Mouse (Mus musculus) CH12.LX (cell line): ENCODE measurements around the gene Ints5. TPM values are rescaled to one million over a fixed set of nuclear protein-coding genes. Genes with fewer than 3 reads are reported as not detected.

Source experiments
- polyA plus RNA-seq: library from polyadenylated mRNA; unstranded; fragments of >175 nt; gene quantifications from 2 replicates; pipeline ENCODE4 v1.2.1, GENCODE M21; 2012; ENCODE audit warnings: low read depth; ENCODE audit not compliant: insufficient read length
- total RNA-seq, 2 experiments: library from RNA; depleted of rRNA; stranded (reverse); fragments of 300-350 nt in 1 of 2; fragments of >200 nt in 1 of 2; gene quantifications; 2 replicates each; pipeline ENCODE4 v1.2.3; 2012 to 2014

The Ints5 gene
- total and polyA plus RNA-seq, 3 experiments, result 17.2 to 38.9 (median 38.0) TPM

Other genes starting within 250 kb of the Ints5 start
Only the 20 nearest of the 33 such genes appear.
- gene Zbtb3, start 90.5 kb upstream of the Ints5 start, total RNA-seq (2012; rRNA removed), result 2.4 and 2.5 TPM in 2 replicates
- 1.1 and 2.2 TPM in 2 replicates for gene Zbtb3, start 90.5 kb upstream of the Ints5 start, total RNA-seq (2014; rRNA removed)
- gene Zbtb3, start 90.5 kb upstream of the Ints5 start, polyA plus RNA-seq, result 1.2 and 1.3 TPM in 2 replicates
- gene Ttc9c, start 73.7 kb upstream of the Ints5 start, total RNA-seq (2012; rRNA removed), result 37.6 and 42.0 TPM in 2 replicates
- gene Ttc9c, start 73.7 kb upstream of the Ints5 start, total RNA-seq (2014; rRNA removed), result 56.5 and 57.2 TPM in 2 replicates
- 42.2 and 44.7 TPM in 2 replicates for gene Ttc9c, start 73.7 kb upstream of the Ints5 start, polyA plus RNA-seq
- 44.3 and 44.8 TPM in 2 replicates for gene Hnrnpul2, start 73.0 kb upstream of the Ints5 start, total RNA-seq (2012; rRNA removed)
- gene Hnrnpul2, start 73.0 kb upstream of the Ints5 start, total RNA-seq (2014; rRNA removed), result 17.8 and 19.7 TPM in 2 replicates
- 81.6 and 94.1 TPM in 2 replicates for gene Hnrnpul2, start 73.0 kb upstream of the Ints5 start, polyA plus RNA-seq
- gene AC129217.1, start 63.2 kb upstream of the Ints5 start, total RNA-seq (2012; rRNA removed), result 0.25 and 0.67 TPM in 2 replicates
- gene AC129217.1, start 63.2 kb upstream of the Ints5 start, total RNA-seq (2014; rRNA removed), result 2.1 and 5.1 TPM in 2 replicates
- 63.9 and 77.4 TPM in 2 replicates for gene AC129217.1, start 63.2 kb upstream of the Ints5 start, polyA plus RNA-seq
- gene Bscl2, start 55.5 kb upstream of the Ints5 start, total RNA-seq (2012; rRNA removed), result 91.0 and 117 TPM in 2 replicates
- 27.9 and 30.9 TPM in 2 replicates for gene Bscl2, start 55.5 kb upstream of the Ints5 start, total RNA-seq (2014; rRNA removed)
- 46.7 and 51.6 TPM in 2 replicates for gene Bscl2, start 55.5 kb upstream of the Ints5 start, polyA plus RNA-seq
- gene Gng3, start 53.8 kb upstream of the Ints5 start, total RNA-seq (2012; rRNA removed), result 3.1 and 6.1 TPM in 2 replicates
- 0.55 and 0.56 TPM in 2 replicates for gene Gng3, start 53.8 kb upstream of the Ints5 start, total RNA-seq (2014; rRNA removed)
- 8.1 and 10.3 TPM in 2 replicates for gene Gng3, start 53.8 kb upstream of the Ints5 start, polyA plus RNA-seq
- gene Lrrn4cl, start 42.2 kb upstream of the Ints5 start, total RNA-seq (2012; rRNA removed), result 0.13 and 0.17 TPM in 2 replicates
- 0.31 and 0.32 TPM in 2 replicates for gene Lrrn4cl, start 42.2 kb upstream of the Ints5 start, total RNA-seq (2014; rRNA removed)
- 0.41 and 0.61 TPM in 2 replicates for gene Lrrn4cl, start 42.2 kb upstream of the Ints5 start, polyA plus RNA-seq
- 134 and 140 TPM in 2 replicates for gene Ubxn1, start 21.5 kb upstream of the Ints5 start, total RNA-seq (2012; rRNA removed)
- 96.3 and 107 TPM in 2 replicates for gene Ubxn1, start 21.5 kb upstream of the Ints5 start, total RNA-seq (2014; rRNA removed)
- 226 and 279 TPM in 2 replicates for gene Ubxn1, start 21.5 kb upstream of the Ints5 start, polyA plus RNA-seq
- 53.9 and 56.6 TPM in 2 replicates for gene Uqcc3, start 12.1 kb upstream of the Ints5 start, total RNA-seq (2012; rRNA removed)
- 23.5 and 24.0 TPM in 2 replicates for gene Uqcc3, start 12.1 kb upstream of the Ints5 start, total RNA-seq (2014; rRNA removed)
- gene Uqcc3, start 12.1 kb upstream of the Ints5 start, polyA plus RNA-seq, result 42.6 and 52.0 TPM in 2 replicates
- gene Lbhd1, start 9.3 kb upstream of the Ints5 start, total RNA-seq (2012; rRNA removed), result 7.5 and 14.3 TPM in 2 replicates
- 15.5 and 15.6 TPM in 2 replicates for gene Lbhd1, start 9.3 kb upstream of the Ints5 start, total RNA-seq (2014; rRNA removed)
- 50.4 and 80.4 TPM in 2 replicates for gene Lbhd1, start 9.3 kb upstream of the Ints5 start, polyA plus RNA-seq
- gene Gm49403, start 9.1 kb upstream of the Ints5 start, total RNA-seq (2012; rRNA removed), result not detected in 2 replicates
- not detected in 2 replicates for gene Gm49403, start 9.1 kb upstream of the Ints5 start, total RNA-seq (2014; rRNA removed)
- not detected in 2 replicates for gene Gm49403, start 9.1 kb upstream of the Ints5 start, polyA plus RNA-seq
- gene 1810009A15Rik, start 4.2 kb upstream of the Ints5 start, total RNA-seq (2012; rRNA removed), result 157 and 224 TPM in 2 replicates
- 198 and 218 TPM in 2 replicates for gene 1810009A15Rik, start 4.2 kb upstream of the Ints5 start, total RNA-seq (2014; rRNA removed)
- 161 and 176 TPM in 2 replicates for gene 1810009A15Rik, start 4.2 kb upstream of the Ints5 start, polyA plus RNA-seq
- not detected in 2 replicates for gene Gm49416, start 4.1 kb upstream of the Ints5 start, total RNA-seq (2012; rRNA removed)
- gene Gm49416, start 4.1 kb upstream of the Ints5 start, total RNA-seq (2014; rRNA removed), result not detected in 2 replicates
- 11.1 and 53.2 TPM in 2 replicates for gene Gm49416, start 4.1 kb upstream of the Ints5 start, polyA plus RNA-seq
- 165 and 169 TPM in 2 replicates for gene Ganab, start 5.1 kb downstream of the Ints5 start, total RNA-seq (2012; rRNA removed)
- gene Ganab, start 5.1 kb downstream of the Ints5 start, total RNA-seq (2014; rRNA removed), result 85.7 and 97.0 TPM in 2 replicates
- gene Ganab, start 5.1 kb downstream of the Ints5 start, polyA plus RNA-seq, result 139 and 143 TPM in 2 replicates
- gene B3gat3, start 27.4 kb downstream of the Ints5 start, total RNA-seq (2012; rRNA removed), result 49.9 and 54.8 TPM in 2 replicates
- gene B3gat3, start 27.4 kb downstream of the Ints5 start, total RNA-seq (2014; rRNA removed), result 17.8 and 18.6 TPM in 2 replicates
- 31.0 and 33.0 TPM in 2 replicates for gene B3gat3, start 27.4 kb downstream of the Ints5 start, polyA plus RNA-seq
- gene Rom1, start 36.4 kb downstream of the Ints5 start, total RNA-seq (2012; rRNA removed), result 5.5 and 5.6 TPM in 2 replicates
- 4.2 and 4.7 TPM in 2 replicates for gene Rom1, start 36.4 kb downstream of the Ints5 start, total RNA-seq (2014; rRNA removed)
- gene Rom1, start 36.4 kb downstream of the Ints5 start, polyA plus RNA-seq, result 4.8 and 4.9 TPM in 2 replicates
- 33.3 and 33.6 TPM in 2 replicates for gene Eml3, start 36.5 kb downstream of the Ints5 start, total RNA-seq (2012; rRNA removed)
- 18.7 and 20.4 TPM in 2 replicates for gene Eml3, start 36.5 kb downstream of the Ints5 start, total RNA-seq (2014; rRNA removed)
- 35.2 and 37.3 TPM in 2 replicates for gene Eml3, start 36.5 kb downstream of the Ints5 start, polyA plus RNA-seq
- gene Mta2, start 48.9 kb downstream of the Ints5 start, total RNA-seq (2012; rRNA removed), result 131 and 158 TPM in 2 replicates
- 115 and 117 TPM in 2 replicates for gene Mta2, start 48.9 kb downstream of the Ints5 start, total RNA-seq (2014; rRNA removed)
- 149 and 162 TPM in 2 replicates for gene Mta2, start 48.9 kb downstream of the Ints5 start, polyA plus RNA-seq
- gene Tut1, start 60.8 kb downstream of the Ints5 start, total RNA-seq (2012; rRNA removed), result 47.7 and 49.1 TPM in 2 replicates
- 40.4 and 41.8 TPM in 2 replicates for gene Tut1, start 60.8 kb downstream of the Ints5 start, total RNA-seq (2014; rRNA removed)
- 52.9 and 54.9 TPM in 2 replicates for gene Tut1, start 60.8 kb downstream of the Ints5 start, polyA plus RNA-seq
- gene Eef1g, start 74.0 kb downstream of the Ints5 start, total RNA-seq (2012; rRNA removed), result 1,294 and 1,368 TPM in 2 replicates
- 1,172 and 1,266 TPM in 2 replicates for gene Eef1g, start 74.0 kb downstream of the Ints5 start, total RNA-seq (2014; rRNA removed)
- 1,511 and 1,695 TPM in 2 replicates for gene Eef1g, start 74.0 kb downstream of the Ints5 start, polyA plus RNA-seq